Mouse (Mus musculus): ENCODE measurements around the gene Tecpr1. TPM values are rescaled to one million over a fixed set of nuclear protein-coding genes. Genes with fewer than 3 reads are reported as not detected.

Tecpr1 gene
- polyA plus RNA-seq, 1 experiment from 2014 or later = 27.0 TPM

DNA sequence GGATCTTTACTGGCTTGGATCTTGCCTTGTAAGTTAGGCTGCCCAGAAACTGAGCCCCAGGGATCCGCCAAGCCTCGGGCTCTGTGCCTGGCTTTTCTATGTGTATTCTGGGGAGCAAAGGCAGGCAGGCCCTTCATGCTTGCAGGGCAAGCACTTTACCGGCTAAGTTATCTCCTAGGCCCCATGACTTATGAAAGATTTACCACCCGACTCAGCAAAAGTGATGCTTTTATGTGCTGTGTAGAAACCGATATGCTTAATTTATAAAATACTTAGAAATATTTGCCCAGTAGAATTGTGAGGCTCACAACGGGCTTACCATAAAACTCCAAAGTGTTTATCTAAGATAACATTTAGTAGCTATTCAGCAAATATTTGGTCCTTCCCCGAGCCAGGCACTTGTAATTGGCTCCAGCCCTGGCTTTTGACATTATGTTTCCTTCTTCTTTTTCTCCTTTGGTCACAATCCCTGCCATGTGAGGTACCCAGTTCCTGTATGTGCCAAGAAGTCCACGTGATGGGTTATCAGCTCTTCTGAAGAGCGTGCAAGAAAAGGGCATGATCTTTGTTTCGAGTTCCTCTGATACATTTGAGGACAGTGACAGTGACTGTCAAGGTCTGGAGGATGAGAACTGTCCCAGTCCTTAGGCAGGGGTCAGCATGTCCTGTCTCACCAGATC, 24.6 kb upstream of the Tecpr1 start:
- WGBS = 53% methylated on average over 10 of the region's 10 CpGs

DNA sequence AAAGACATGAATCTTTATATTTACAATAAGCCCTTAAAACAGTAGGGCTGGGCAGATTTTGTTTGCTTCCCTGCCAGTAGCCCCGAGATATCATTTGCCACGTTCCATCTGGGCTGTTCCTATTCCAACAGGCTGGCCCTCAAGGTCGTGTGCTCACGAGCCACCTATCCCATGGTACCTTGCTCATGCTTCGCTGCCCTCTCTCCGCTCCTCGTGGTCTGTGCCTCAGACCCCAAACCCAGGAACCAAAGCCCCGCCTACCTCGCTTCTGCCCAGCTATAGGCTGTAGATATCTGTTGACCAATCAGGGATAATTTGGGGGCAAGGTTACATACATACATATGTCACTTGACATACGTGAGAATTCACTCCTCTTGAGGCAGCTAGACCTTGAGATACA, 23.9 kb upstream of the Tecpr1 start:
- no peak overlapping the region for H3K4me3 ChIP-seq
- no peak overlapping the region for H3K9ac ChIP-seq
- H3K27me3 ChIP-seq = no peaks in the 10 kb centered on the region
- H3K4me1 ChIP-seq = peaks cover 17% of the 10 kb centered on the region
- ATAC-seq (ENCODE audit: low FRiP score, low read depth) = no peak
- H3K27ac ChIP-seq = no peak overlapping the region; the same call in 1 of the 2 replicates
- H3K36me3 ChIP-seq = no peaks in the 10 kb centered on the region
- no peak overlapping the region for H3K4me2 ChIP-seq (replicated peaks)
- peaks cover 3% of the 10 kb centered on the region; the same call in 1 of the 2 replicates for H3K9me3 ChIP-seq
- 74% methylated on average over 10 of the region's 10 CpGs for WGBS

More for the DNA sequence above, 24.6 kb upstream of the Tecpr1 start:
- Histone ChIP-seq H3K4me2 (replicated peaks) (no peak overlapping the region), H3K27me3 (no peaks in the 10 kb centered on the region), H3K9me3 (peaks cover 3% of the 10 kb centered on the region; the same call in 1 of the 2 replicates), H3K27ac (peak overlapping the region; percentile 44; the same call in 1 of the 2 replicates), H3K4me1 (peaks cover 17% of the 10 kb centered on the region), H3K4me3 (no peak overlapping the region), H3K9ac (no peak overlapping the region), H3K36me3 (no peaks in the 10 kb centered on the region)
- ATAC-seq (ENCODE audit: low FRiP score, low read depth) = 0 out of 2 replicates have a peak, but pooled peaks have one; percentile 21

DNA sequence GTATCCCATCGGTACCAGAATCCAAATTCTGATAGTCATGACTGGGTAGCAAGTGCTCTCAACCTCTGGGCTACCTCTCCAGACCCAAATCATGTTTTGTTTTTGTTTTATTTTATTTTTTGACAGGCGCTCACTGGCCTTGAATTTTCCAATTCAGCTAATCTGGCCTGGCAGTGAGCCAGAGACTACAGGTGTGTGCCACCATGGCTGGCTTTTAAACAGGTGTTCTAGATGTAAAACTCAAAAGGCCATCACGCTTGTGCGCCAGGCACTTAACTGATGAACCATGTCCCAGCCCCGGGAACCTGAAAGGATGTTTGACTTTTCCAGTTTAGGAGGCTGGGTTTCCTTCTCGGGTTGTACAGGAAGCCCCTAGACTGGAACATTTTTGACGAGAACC, 23.3 kb upstream of the Tecpr1 start:
- no peak overlapping the region for H3K9ac ChIP-seq
- H3K9me3 ChIP-seq = peaks cover 3% of the 10 kb centered on the region; the same call in 1 of the 2 replicates
- H3K36me3 ChIP-seq = no peaks in the 10 kb centered on the region
- ATAC-seq (ENCODE audit: low FRiP score, low read depth) = no peak
- H3K4me2 ChIP-seq (replicated peaks) = no peak overlapping the region
- H3K27me3 ChIP-seq = no peaks in the 10 kb centered on the region
- 63% methylated on average over 7 of the region's 7 CpGs for WGBS
- peaks cover 17% of the 10 kb centered on the region for H3K4me1 ChIP-seq
- no peak overlapping the region for H3K4me3 ChIP-seq
- no peak overlapping the region for H3K27ac ChIP-seq

DNA sequence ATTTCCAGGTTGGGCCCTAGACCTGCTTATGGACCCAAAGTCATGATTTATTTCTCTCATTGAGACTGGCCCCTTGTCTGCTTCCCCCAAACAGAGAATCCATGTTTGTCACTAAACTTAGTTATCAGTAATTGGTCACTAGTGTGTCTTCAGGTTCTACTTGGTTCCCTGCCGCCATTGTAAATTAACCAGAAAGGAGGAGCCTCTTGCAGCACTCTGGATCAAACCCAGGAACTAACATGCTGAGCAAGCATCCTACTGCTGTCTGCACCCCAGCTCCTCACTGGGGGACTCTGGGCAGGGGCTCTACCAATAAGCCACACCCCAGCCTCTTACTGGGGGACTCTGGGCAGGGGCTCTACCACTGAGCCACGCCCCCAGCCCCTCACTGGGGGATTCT, 22.2 kb upstream of the Tecpr1 start:
- no peak overlapping the region for H3K27ac ChIP-seq
- no peaks in the 10 kb centered on the region for H3K27me3 ChIP-seq
- ATAC-seq (ENCODE audit: low FRiP score, low read depth) = no peak
- H3K9ac ChIP-seq = no peak overlapping the region
- no peaks in the 10 kb centered on the region for H3K36me3 ChIP-seq
- 69% methylated on average over 2 of the region's 2 CpGs for WGBS
- peaks cover 3% of the 10 kb centered on the region; the same call in 1 of the 2 replicates for H3K9me3 ChIP-seq
- no peak overlapping the region for H3K4me2 ChIP-seq (replicated peaks)
- no peak overlapping the region for H3K4me3 ChIP-seq
- H3K4me1 ChIP-seq = peaks cover 17% of the 10 kb centered on the region

DNA sequence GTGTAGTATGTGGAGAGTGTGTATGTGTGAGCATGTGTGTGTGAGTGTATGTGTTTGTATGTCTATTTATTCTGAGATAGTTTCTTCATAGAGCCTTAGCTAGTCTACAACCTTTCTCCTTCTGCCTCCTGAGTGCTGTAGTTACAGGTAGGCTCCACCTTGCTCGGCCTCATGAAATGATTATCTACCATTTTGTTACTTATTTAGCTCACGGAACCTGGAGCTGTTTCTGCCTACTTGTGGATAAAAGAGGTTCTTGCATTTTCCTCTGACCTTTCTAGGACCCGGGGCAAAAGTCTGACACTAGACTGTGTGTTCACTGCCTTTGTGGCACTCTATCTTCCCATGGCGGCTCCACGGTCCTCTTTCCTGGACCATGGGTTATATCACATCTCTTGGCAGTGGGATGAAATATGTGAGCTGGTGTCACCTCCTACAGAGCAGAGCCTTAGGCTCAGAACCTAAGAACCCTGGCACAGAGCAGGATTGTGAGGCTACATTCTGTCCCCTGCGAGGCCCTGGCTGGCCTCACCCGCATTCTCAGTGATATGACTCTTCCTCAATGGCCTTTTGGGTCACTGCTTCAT, 20.6 kb upstream of the Tecpr1 start, which contains the start of gene Bri3:
Gene Bri3, plus strand, starts transcription at position 537 of the 587 bp plus-strand sequence.
- peaks cover 17% of the 10 kb centered on the region for H3K4me1 ChIP-seq
- no peak within 1 kb of the TSS for H3K4me3 ChIP-seq
- no peaks in the 10 kb centered on the region for H3K36me3 ChIP-seq
- H3K4me2 ChIP-seq (replicated peaks) = no peak within 1 kb of the TSS
- no peak for ATAC-seq (ENCODE audit: low FRiP score, low read depth)
- H3K27me3 ChIP-seq = no peaks in the 10 kb centered on the region
- WGBS = 86% methylated on average over 7 of the region's 7 CpGs
- H3K9ac ChIP-seq = no peak within 1 kb of the TSS
- no peak within 1 kb of the TSS for H3K27ac ChIP-seq
- no peaks in the 10 kb centered on the region for H3K9me3 ChIP-seq

DNA sequence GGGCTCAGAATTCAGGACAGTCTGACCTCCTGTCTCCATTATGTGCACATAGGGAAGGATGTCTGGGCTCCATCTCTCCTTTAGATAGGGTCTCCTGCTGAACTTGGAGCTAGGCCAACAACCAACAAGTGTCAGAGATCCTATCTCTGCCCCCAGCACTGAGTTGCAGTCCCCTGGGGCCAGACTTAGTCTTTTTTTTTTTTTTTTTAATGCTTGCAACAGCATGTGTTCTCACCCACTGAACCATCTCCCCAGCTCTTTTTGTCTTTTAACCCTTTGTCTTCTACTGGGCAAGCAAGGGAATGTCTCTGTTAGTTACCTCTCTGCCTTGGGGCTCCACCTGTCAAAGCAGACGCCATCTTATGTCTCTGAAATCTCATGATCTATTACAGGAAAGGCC, 15.6 kb upstream of the Tecpr1 start:
- H3K27ac ChIP-seq = no peak overlapping the region
- no peak overlapping the region for H3K9ac ChIP-seq
- no peaks in the 10 kb centered on the region for H3K36me3 ChIP-seq
- H3K9me3 ChIP-seq = 0 out of 2 replicates have a peak, but pooled peaks cover 4% of the 10 kb centered on the region
- H3K4me3 ChIP-seq = no peak overlapping the region
- H3K27me3 ChIP-seq = no peaks in the 10 kb centered on the region
- 78% methylated on average over 1 of the region's 1 CpGs for whole genome bisulfite sequencing
- no peak overlapping the region for H3K4me2 ChIP-seq (replicated peaks)
- H3K4me1 ChIP-seq = no peaks in the 10 kb centered on the region
- no peak for ATAC-seq (ENCODE audit: low FRiP score, low read depth)

DNA sequence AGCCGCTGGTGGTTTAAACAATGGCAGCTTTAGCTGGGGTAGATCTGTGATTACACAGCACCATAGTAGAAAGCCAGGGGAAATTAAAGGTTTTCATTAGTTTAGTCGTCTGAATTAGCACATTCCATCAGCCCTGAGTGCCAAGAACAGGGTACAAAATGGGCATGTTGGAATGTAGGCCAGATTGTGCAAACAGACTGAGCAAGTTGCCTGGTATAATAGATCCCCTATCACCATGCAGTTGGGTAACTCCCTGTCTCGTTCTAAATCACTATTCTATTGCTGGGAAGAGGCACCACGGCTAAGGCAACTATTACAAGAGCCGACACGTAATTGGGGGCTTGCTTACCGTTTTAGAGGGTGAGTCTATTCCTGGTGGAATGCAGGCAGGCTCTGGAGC, 11.3 kb upstream of the Tecpr1 start:
- Histone ChIP-seq H3K9ac (no peak overlapping the region), H3K27ac (no peak overlapping the region), H3K4me2 (replicated peaks) (no peak overlapping the region), H3K4me3 (no peak overlapping the region), H3K36me3 (no peaks in the 10 kb centered on the region), H3K4me1 (no peaks in the 10 kb centered on the region), H3K27me3 (no peaks in the 10 kb centered on the region), H3K9me3 (0 out of 2 replicates have a peak, but pooled peaks cover 4% of the 10 kb centered on the region)
- WGBS = 86% methylated on average over 7 of the region's 7 CpGs
- no peak for ATAC-seq (ENCODE audit: low FRiP score, low read depth)

DNA sequence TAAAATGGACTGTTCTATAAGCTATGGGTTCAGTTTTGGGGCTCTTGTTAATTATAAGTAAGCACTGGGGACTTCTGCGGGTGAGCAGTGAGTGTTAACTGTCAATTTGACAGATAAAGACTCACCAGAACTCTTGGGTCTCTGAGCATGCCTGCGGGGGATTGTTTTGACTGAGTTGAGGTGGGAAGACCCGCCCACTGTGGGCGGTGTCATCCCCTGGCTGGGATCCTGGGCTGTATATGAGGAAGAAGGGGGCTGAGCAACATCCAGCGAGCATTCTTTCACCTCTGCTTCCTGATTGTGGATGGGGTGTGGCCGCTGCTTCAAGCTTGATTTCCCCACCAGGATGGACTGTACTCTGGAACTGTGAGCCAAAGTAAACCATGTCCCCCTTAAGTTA, 10.8 kb upstream of the Tecpr1 start:
- H3K4me2 ChIP-seq (replicated peaks) = no peak overlapping the region
- 0 out of 2 replicates have a peak, but pooled peaks cover 4% of the 10 kb centered on the region for H3K9me3 ChIP-seq
- H3K27me3 ChIP-seq = no peaks in the 10 kb centered on the region
- H3K4me1 ChIP-seq = no peaks in the 10 kb centered on the region
- H3K4me3 ChIP-seq = no peak overlapping the region
- no peak overlapping the region for H3K9ac ChIP-seq
- H3K36me3 ChIP-seq = no peaks in the 10 kb centered on the region
- ATAC-seq (ENCODE audit: low FRiP score, low read depth) = no peak
- 74% methylated on average over 6 of the region's 6 CpGs for WGBS
- H3K27ac ChIP-seq = no peak overlapping the region

DNA sequence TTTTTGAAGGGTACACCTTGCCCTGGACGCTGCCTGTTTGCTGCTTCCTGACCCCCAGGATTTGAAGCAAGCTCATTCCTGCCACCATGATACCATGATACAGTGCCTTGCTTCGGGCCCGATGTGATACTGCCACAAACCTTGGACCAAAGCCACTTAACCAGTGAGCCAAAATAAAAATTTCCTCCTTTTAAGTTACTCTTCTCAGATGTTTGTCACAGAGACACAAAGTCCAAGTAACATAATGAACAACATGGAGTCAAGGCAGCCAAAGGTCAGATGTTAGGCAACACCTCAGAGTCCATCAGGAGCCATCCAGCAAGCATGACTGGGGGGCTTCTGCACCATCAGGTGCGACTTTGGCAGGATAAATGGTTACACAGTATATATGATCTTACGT, 9.1 kb upstream of the Tecpr1 start:
- Histone ChIP-seq H3K4me2 (replicated peaks) (no peak overlapping the region), H3K27me3 (no peaks in the 10 kb centered on the region), H3K27ac (no peak overlapping the region), H3K4me3 (no peak overlapping the region), H3K4me1 (no peaks in the 10 kb centered on the region), H3K36me3 (no peaks in the 10 kb centered on the region), H3K9me3 (no peaks in the 10 kb centered on the region), H3K9ac (no peak overlapping the region)
- no peak for ATAC-seq (ENCODE audit: low FRiP score, low read depth)
- WGBS = 87% methylated on average over 5 of the region's 5 CpGs

DNA sequence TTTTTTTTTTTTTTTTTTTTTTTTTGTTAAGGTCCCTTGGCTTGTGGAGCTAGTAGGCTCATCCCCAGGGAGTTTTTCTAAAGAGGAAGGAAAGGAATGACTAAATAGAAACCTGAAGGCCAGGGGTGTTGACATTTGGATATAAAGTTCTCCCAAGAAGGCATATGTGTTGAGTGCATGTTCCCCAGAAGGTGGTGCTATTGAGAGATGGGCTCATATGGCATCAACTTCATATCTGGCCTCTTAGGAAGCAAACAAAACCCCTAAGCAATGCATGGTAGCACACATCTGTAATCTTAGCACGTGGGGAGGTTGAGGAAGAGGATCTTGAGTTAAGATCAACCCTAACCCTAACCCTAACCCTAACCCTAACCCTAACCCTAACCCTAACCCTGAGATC, 8.0 kb upstream of the Tecpr1 start:
- no peak overlapping the region for H3K9ac ChIP-seq
- H3K36me3 ChIP-seq = no peaks in the 10 kb centered on the region
- no peak for ATAC-seq (ENCODE audit: low FRiP score, low read depth)
- no peak overlapping the region for H3K4me2 ChIP-seq (replicated peaks)
- WGBS = 75% methylated on average over 1 of the region's 1 CpGs
- no peaks in the 10 kb centered on the region for H3K27me3 ChIP-seq
- H3K9me3 ChIP-seq = no peaks in the 10 kb centered on the region
- H3K4me3 ChIP-seq = no peak overlapping the region
- no peak overlapping the region for H3K27ac ChIP-seq
- H3K4me1 ChIP-seq = no peaks in the 10 kb centered on the region

DNA sequence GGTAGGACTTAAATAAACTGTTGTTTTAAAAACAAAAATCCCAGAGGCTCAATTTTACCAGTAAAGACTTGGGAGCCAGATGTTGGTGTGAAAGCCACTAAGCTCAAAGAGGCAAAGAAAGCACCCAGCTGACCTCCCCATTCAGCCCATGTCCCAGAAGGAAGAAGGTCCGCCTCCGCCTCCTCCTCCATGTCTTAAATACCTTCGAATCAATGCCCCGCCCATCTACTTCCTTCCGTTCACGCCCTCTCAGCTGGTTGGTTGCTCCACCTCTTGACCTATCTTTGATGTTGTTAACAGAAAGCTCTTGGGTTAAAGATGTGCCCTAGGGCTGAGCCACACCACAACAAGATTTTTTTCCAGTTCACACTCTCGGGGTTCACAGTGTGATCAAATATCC, 6.8 kb upstream of the Tecpr1 start:
- no peaks in the 10 kb centered on the region for H3K36me3 ChIP-seq
- H3K27ac ChIP-seq = no peak overlapping the region
- no peak overlapping the region for H3K4me3 ChIP-seq
- no peak overlapping the region for H3K9ac ChIP-seq
- no peaks in the 10 kb centered on the region for H3K4me1 ChIP-seq
- H3K27me3 ChIP-seq = no peaks in the 10 kb centered on the region
- H3K4me2 ChIP-seq (replicated peaks) = no peak overlapping the region
- no peaks in the 10 kb centered on the region for H3K9me3 ChIP-seq
- 82% methylated on average over 7 of the region's 7 CpGs for WGBS
- no peak for ATAC-seq (ENCODE audit: low FRiP score, low read depth)

DNA sequence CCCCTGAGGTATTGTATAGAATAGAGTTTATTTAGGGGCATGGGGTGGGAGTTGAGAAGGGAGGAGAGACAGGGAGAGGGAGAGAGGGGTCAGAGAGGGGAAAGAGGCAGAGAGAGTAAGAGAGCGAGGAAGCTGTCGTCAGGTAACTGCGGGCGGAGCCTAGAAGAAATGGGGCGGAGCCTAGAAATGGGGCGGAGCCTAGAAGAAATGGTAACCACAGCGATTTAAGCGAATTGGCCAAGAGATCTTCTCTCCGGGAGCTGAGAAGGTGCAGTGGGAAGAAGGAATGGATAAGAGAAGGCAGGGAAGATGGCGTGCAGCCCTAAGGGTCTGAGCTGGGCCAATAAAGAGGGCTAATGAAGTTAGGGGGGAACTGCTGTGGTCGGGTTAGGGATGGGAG, 2.8 kb upstream of the Tecpr1 start:
- no peak overlapping the region for H3K4me3 ChIP-seq
- WGBS = 28% methylated on average over 11 of the region's 11 CpGs

More for the DNA sequence above, 2.8 kb upstream of the Tecpr1 start:
- Histone ChIP-seq H3K27ac (no peak overlapping the region), H3K9ac (no peak overlapping the region), H3K4me1 (peaks cover 20% of the 10 kb centered on the region), H3K36me3 (no peaks in the 10 kb centered on the region), H3K9me3 (no peaks in the 10 kb centered on the region), H3K27me3 (no peaks in the 10 kb centered on the region), H3K4me2 (replicated peaks) (no peak overlapping the region)
- ATAC-seq (ENCODE audit: low FRiP score, low read depth) = no peak

Data from limb, embryonic 13.5 days (tissue).